In the genomic region with DNA sequence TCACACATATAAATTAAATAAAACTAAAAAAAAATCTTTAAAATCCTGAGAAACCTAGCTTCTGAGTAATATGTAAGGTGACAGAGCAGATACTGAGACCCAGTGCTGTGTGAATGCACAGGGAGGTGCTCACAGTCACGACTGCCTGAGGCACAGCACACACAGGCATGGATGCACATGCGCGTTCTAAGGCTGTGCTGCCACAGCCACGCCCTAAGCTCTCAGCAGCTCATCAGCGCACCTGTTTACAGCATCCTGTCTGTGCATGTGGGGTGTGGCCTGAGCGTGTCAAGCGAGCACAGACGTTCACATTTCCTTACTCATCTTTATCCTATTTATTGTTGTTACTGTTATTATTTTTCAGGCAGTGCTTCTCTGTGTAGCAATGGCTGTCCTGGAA, we compare ENCODE assay signal across 41 mouse cellular contexts. TPM values are rescaled to one million over a fixed set of nuclear protein-coding genes. Genes with fewer than 3 reads are reported as not detected.
"Had no signal": no experiment of that assay in that cellular context is flagged by ENCODE, and none has a peak within 500 bp of the region (broad histone marks: within the 10 kb centered on the region; RNA-seq: fewer than 3 reads in every experiment).

No protein-coding gene starts in this region.

- H3K4me1 ChIP-seq: heart, embryonic 10.5 days; heart, embryonic 12.5 days; hindbrain, embryonic 10.5 days; hindbrain, embryonic 12.5 days; hindbrain, embryonic 15.5 days; kidney, embryonic 15.5 days; limb, embryonic 10.5 days; limb, embryonic 12.5 days had no signal

- DNase-seq: gastrocnemius, adult 2 months; gastrocnemius, postnatal 10 days; gastrocnemius, postnatal 25 days; heart, adult 18-20 months; heart, postnatal 10 days; heart, postnatal 4 days; kidney, adult 11 months; kidney, adult 2 months; kidney, adult 9 months; kidney, postnatal 14 days; kidney, postnatal 36 days; layer of hippocampus, adult 9-11 months; liver had no signal

- H3K4me3 ChIP-seq: gastrocnemius, adult 2 months; heart, embryonic 10.5 days; heart, embryonic 12.5 days; hindbrain, embryonic 10.5 days; hindbrain, embryonic 12.5 days; hindbrain, embryonic 15.5 days; kidney, embryonic 15.5 days; left cerebral cortex, adult 2 months; limb, embryonic 10.5 days; limb, embryonic 12.5 days had no signal

- H3K27me3 ChIP-seq: heart, embryonic 12.5 days; hindbrain, embryonic 12.5 days; hindbrain, embryonic 15.5 days; kidney, embryonic 15.5 days; limb, embryonic 12.5 days had no signal

- H3K4me2 ChIP-seq: heart, embryonic 12.5 days; hindbrain, embryonic 12.5 days; hindbrain, embryonic 15.5 days; kidney, embryonic 15.5 days; limb, embryonic 12.5 days; liver, embryonic 11.5 days had no signal

- H3K9me3 ChIP-seq: heart, embryonic 10.5 days; heart, embryonic 12.5 days; hindbrain, embryonic 10.5 days; hindbrain, embryonic 12.5 days; hindbrain, embryonic 15.5 days; kidney, embryonic 15.5 days; limb, embryonic 10.5 days; limb, embryonic 12.5 days had no signal

- H3K27ac ChIP-seq: gastrocnemius, adult 2 months; heart, embryonic 10.5 days; hindbrain, embryonic 10.5 days; hindbrain, embryonic 12.5 days; hindbrain, embryonic 15.5 days; hindbrain, postnatal 0 days; kidney, embryonic 15.5 days; kidney, postnatal 0 days; left cerebral cortex, adult 2 months; limb, embryonic 10.5 days; limb, embryonic 12.5 days; liver, embryonic 14.5 days had no signal

- H3K9ac ChIP-seq: heart, embryonic 12.5 days; hindbrain, embryonic 12.5 days; hindbrain, embryonic 15.5 days; kidney, embryonic 15.5 days; limb, embryonic 12.5 days; liver, embryonic 14.5 days had no signal

- ATAC-seq: hindbrain, postnatal 0 days; intestine, embryonic 16.5 days had no signal

RNA-seq across cellular contexts. Expression of a gene that starts 30.2 kb away (rescaled TPM):
- total RNA-seq: gastrocnemius, adult 2 months; gastrocnemius, postnatal 10 days; gastrocnemius, postnatal 25 days; gastrocnemius, postnatal 4 days; granulocyte monocyte progenitor cell, adult 5-6 weeks; heart, adult 18-20 months; heart, adult 8-10 months; heart, postnatal 10 days; heart, postnatal 25 days; heart, postnatal 4 days; hindbrain, postnatal 0 days; layer of hippocampus, adult 18-20 months; layer of hippocampus, adult 8-10 months; layer of hippocampus, postnatal 25 days; left cerebral cortex, adult 2 months; left cerebral cortex, postnatal 14 days; left cerebral cortex, postnatal 36 days had no signal
- polyA plus RNA-seq: heart, embryonic 10.5 days; heart, embryonic 12.5 days; heart, embryonic 14.5 days; heart, embryonic 16.5 days; hindbrain, embryonic 10.5 days; hindbrain, embryonic 12.5 days; intestine, embryonic 14.5 days; intestine, embryonic 16.5 days; kidney, adult 2 months; kidney, embryonic 15.5 days; large intestine, adult 2 months; limb, embryonic 10.5 days; limb, embryonic 12.5 days; limb, embryonic 14.5 days; liver, embryonic 11.5 days; liver, embryonic 14.5 days had no signal
